Mouse (Mus musculus): Measurements from ENCODE around the gene Ppia.

DNA sequence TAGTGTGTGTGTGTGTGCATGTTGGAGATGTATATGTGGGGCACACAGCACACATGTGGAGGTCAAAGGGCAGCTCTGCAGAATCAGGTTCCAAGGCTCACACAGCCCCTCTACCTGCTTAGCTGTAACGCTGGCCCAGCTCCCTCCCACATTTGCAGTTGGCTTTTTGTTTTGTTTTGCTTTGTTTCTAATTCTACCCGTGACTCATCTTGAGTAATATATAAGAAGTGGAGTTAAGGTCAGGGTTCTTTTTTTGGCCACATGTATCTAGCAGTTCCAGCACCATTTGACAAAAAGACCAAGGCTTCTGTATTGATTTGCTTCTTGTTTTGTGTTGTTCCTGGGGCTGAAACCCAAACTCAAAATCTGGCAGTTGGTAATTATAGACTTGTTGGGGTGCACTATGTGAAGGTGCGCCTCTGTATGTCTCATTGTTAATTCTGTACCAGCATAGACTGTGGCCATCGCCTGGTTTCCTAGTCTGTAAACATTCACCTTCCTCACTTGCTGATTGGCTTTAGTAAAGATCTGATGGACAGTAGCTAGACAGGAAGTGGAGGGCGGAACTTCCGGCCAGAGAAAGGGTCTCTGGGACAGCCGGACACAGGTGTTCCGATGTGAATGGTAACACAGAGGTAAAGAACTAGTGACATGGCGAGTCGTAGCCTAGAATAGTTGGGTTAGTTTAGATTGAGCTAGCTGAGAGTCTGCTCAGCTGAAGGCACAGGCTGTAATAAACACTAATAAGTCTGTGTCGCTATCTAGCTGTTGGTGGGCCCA, 43.7 kb upstream of the Ppia start:
- TF ChIP-seq CTCF (IDR thresholded peaks at IDR 0.05; ENCODE audit: low read depth) (no peak), EP300 (IDR thresholded peaks at IDR 0.05; ENCODE audit: low read depth) (no peak)

Measured in liver, postnatal 0 days (tissue).